Mouse (Mus musculus): Measurements from ENCODE around the gene Lrrc43.

GRCm38 (mm10) chr5:123510160-123510559 lies 21.1 kb downstream of the Lrrc43 start, which contains the start of gene B3gnt4:
- TF ChIP-seq CTCF (conservative IDR thresholded peaks at IDR 0.05; ENCODE audit: low read length) (no peak), POU5F1 (IDR thresholded peaks at IDR 0.05; ENCODE audit: borderline replicate concordance, low read length) (no peak), NANOG (IDR thresholded peaks at IDR 0.05; ENCODE audit: borderline replicate concordance, low read length) (no peak)

Data from E14TG2a.4 (cell line).